Mouse (Mus musculus) ES-Bruce4 (cell line): ENCODE measurements at regions not wholly inside any gene's neighbourhood (a gene's known extent, or its start where the extent isn't known, plus 50 kb on each side); places are given as distances from the start of the nearest gene placed in this dataset.

ENCODE experiments used
- CTCF ChIP-seq: IDR thresholded peaks from one replicate; pipeline ENCODE4 v1.8.1; 2011; ENCODE audit warnings: low read depth, low read length
- EP300 ChIP-seq: IDR thresholded peaks from 2 replicates; pipeline ENCODE4 v1.6.1; 2011; ENCODE audit warnings: low read depth, low read length; ENCODE audit not compliant: insufficient read depth

DNA sequence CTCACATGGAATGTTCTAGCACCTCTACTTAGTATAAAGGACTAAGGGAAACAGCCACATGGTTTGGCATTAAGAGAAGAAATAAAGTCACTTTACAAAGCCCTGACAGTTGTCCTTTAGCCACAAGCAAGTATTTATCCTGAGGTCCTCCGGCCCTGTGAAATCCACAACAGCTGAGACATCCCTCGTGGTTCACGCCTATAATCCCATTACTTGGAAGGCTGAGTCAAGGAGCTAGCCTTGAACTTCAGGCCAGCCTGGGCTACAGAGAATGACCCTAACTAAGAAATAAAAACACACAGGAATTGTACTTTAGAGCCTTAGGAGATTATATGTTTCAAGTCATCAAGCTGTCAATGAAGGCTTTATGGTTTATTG is 238.7 kb downstream of the Gm5426 start:
- no peak for TF ChIP-seq EP300
- no peak for TF ChIP-seq CTCF
